Mouse (Mus musculus): Measurements from ENCODE around the gene Clk4.

Gene Clk4

GRCm38 (mm10) chr11:51261680-51262219, at the start of gene Clk4:
Gene Clk4, plus strand, starts transcription at chr11:51261730.
- no peak for DNase-seq (ENCODE audit: low spot score in 2 of 2)

GRCm38 (mm10) chr11:51214021-51214420, 47.5 kb upstream of the Clk4 start:
- no peak for DNase-seq (ENCODE audit: low spot score in 2 of 2)

- no peak for DNase-seq (ENCODE audit: low spot score in 2 of 2)
Measured at GRCm38 (mm10) chr11:51219396-51219980, 42.0 kb upstream of the Clk4 start.

GRCm38 (mm10) chr11:51220308-51220707, 41.2 kb upstream of the Clk4 start, which contains the start of gene Gm12569:
Gene Gm12569, plus strand, starts transcription at chr11:51220473.
- no peak for DNase-seq (ENCODE audit: low spot score in 2 of 2)

- DNase-seq (ENCODE audit: low spot score in 2 of 2) = peak; percentile 44 to 56
Measured at GRCm38 (mm10) chr11:51227104-51227503, 34.4 kb upstream of the Clk4 start.

GRCm38 (mm10) chr11:51234626-51235025, 26.9 kb upstream of the Clk4 start:
- DNase-seq (ENCODE audit: low spot score in 2 of 2) = no peak

GRCm38 (mm10) chr11:51242897-51243296, 18.6 kb upstream of the Clk4 start:
- no peak for DNase-seq (ENCODE audit: low spot score in 2 of 2)

GRCm38 (mm10) chr11:51257006-51257405, 4.5 kb upstream of the Clk4 start:
- no peak for DNase-seq (ENCODE audit: low spot score in 2 of 2)

- DNase-seq (ENCODE audit: low spot score in 2 of 2) = peak; percentile 99
Measured at GRCm38 (mm10) chr11:51262342-51263285, 1.1 kb downstream of the Clk4 start, which contains the start of gene BC049762. Gene BC049762, minus strand, starts transcription at chr11:51263046.

GRCm38 (mm10) chr11:51263286-51263831, 1.8 kb downstream of the Clk4 start:
- DNase-seq (ENCODE audit: low spot score in 2 of 2) = peak; percentile 73 to 75

- DNase-seq (ENCODE audit: low spot score in 2 of 2) = peak in 1 of 2 experiments; percentile 36
Measured at GRCm38 (mm10) chr11:51264352-51264751, 2.8 kb downstream of the Clk4 start.

GRCm38 (mm10) chr11:51265326-51265725, 3.8 kb downstream of the Clk4 start:
- DNase-seq (ENCODE audit: low spot score in 2 of 2) = peak; percentile 32 to 40

GRCm38 (mm10) chr11:51274418-51274817, 12.9 kb downstream of the Clk4 start:
- DNase-seq (ENCODE audit: low spot score in 2 of 2) = no peak

- DNase-seq (ENCODE audit: low spot score in 2 of 2) = peak; percentile 74 to 83
Measured at GRCm38 (mm10) chr11:51289564-51290041, 28.1 kb downstream of the Clk4 start, which contains the start of gene Col23a1. Gene Col23a1, plus strand, starts transcription at chr11:51289920.

GRCm38 (mm10) chr11:51290066-51290955, 28.8 kb downstream of the Clk4 start:
- DNase-seq (ENCODE audit: low spot score in 2 of 2) = peak; percentile 40 to 53

- DNase-seq (ENCODE audit: low spot score in 2 of 2) = no peak
Measured at GRCm38 (mm10) chr11:51293956-51294530, 32.5 kb downstream of the Clk4 start.

GRCm38 (mm10) chr11:51295742-51296141, 34.2 kb downstream of the Clk4 start:
- peak in 1 of 2 experiments; percentile 48 for DNase-seq (ENCODE audit: low spot score in 2 of 2)

- DNase-seq (ENCODE audit: low spot score in 2 of 2) = no peak
Measured at GRCm38 (mm10) chr11:51298691-51299090, 37.2 kb downstream of the Clk4 start.

GRCm38 (mm10) chr11:51302396-51302795, 40.9 kb downstream of the Clk4 start:
- no peak for DNase-seq (ENCODE audit: low spot score in 2 of 2)

GRCm38 (mm10) chr11:51303981-51304553, 42.5 kb downstream of the Clk4 start:
- peak in 1 of 2 experiments; percentile 43 for DNase-seq (ENCODE audit: low spot score in 2 of 2)

All from right cerebral cortex, postnatal 10 days (tissue).